In genomic region chr9:87708151-87708550, GRCm38 (mm10) we compare ENCODE assay signal across 10 mouse cellular contexts. TPM values are rescaled to one million over a fixed set of nuclear protein-coding genes. Genes with fewer than 3 reads are reported as not detected.
DNase-seq lines count a peak whose midpoint lies in the region; ATAC-seq lines count a peak whose summit lies in the region.
"Had no signal": no experiment of that assay in that cellular context is flagged by ENCODE, and none has a peak within 500 bp of the region (broad histone marks: within the 10 kb centered on the region; RNA-seq: fewer than 3 reads in every experiment).

No protein-coding gene starts in this region.

- no peak for ATAC-seq in midbrain, embryonic 11.5 days (ENCODE audit: low FRiP score)
- no peak for ATAC-seq in midbrain, embryonic 15.5 days (replicated peaks)
- peak; percentile 80 for ATAC-seq in common myeloid progenitor, adult 5-6 weeks (replicated peaks; ENCODE audit: low read depth, poor library complexity, severe bottlenecking)
- no peak for ATAC-seq in activated CD4-positive, CD25-positive, alpha-beta regulatory T cell, adult 4 months

- no peak overlapping the region for H3K9ac ChIP-seq in midbrain, embryonic 11.5 days (ENCODE audit: low read length)
- H3K9ac ChIP-seq in midbrain, embryonic 15.5 days: no peak overlapping the region
- H3K9ac ChIP-seq: embryonic facial prominence, embryonic 13.5 days; limb, embryonic 12.5 days had no signal

- no peaks in the 10 kb centered on the region for H3K9me3 ChIP-seq in midbrain, embryonic 11.5 days (ENCODE audit: control insufficient read depth, low read length)
- no peaks in the 10 kb centered on the region for H3K9me3 ChIP-seq in midbrain, embryonic 15.5 days
- H3K9me3 ChIP-seq: embryonic facial prominence, embryonic 13.5 days; limb, embryonic 12.5 days had no signal

- no peak overlapping the region for H3K4me3 ChIP-seq in midbrain, embryonic 11.5 days (ENCODE audit: low read depth, low read length)
- H3K4me3 ChIP-seq in midbrain, embryonic 15.5 days: no peak overlapping the region
- H3K4me3 ChIP-seq: embryonic facial prominence, embryonic 13.5 days; limb, embryonic 12.5 days had no signal

- intact Hi-C loops in heart, postnatal 36 days (cut with DNase I): loop anchor here (1.0 to 2.0 kb wide), 2 partner anchors 365 to 514 kb away; no protein-coding TSS in a partner anchor
- intact Hi-C loops in left cerebral cortex, postnatal 4 days (cut with DNase I): no loop called here

- H3K27ac ChIP-seq in midbrain, embryonic 11.5 days (ENCODE audit: low read depth, low read length): no peak overlapping the region
- H3K27ac ChIP-seq in midbrain, embryonic 15.5 days: no peak overlapping the region
- H3K27ac ChIP-seq: embryonic facial prominence, embryonic 13.5 days; limb, embryonic 12.5 days had no signal

- peak; percentile 91 for DNase-seq in midbrain, embryonic 11.5 days (ENCODE audit: low spot score, missing footprints)
- peak; percentile 54 to 67 for DNase-seq in adrenal gland, adult 18-20 months (ENCODE audit: low spot score in 2 of 2)
- DNase-seq in heart, postnatal 36 days: peak; percentile 71 to 81
- peak; percentile 52 for DNase-seq in left cerebral cortex, postnatal 4 days
- peak; percentile 55 for DNase-seq in retina, postnatal 1 day

- H3K36me3 ChIP-seq in midbrain, embryonic 11.5 days (ENCODE audit: control insufficient read depth, insufficient read depth, low read length): no peaks in the 10 kb centered on the region
- H3K36me3 ChIP-seq in midbrain, embryonic 15.5 days (replicated peaks): no peaks in the 10 kb centered on the region
- H3K36me3 ChIP-seq: embryonic facial prominence, embryonic 13.5 days had no signal

- no peaks in the 10 kb centered on the region for H3K27me3 ChIP-seq in midbrain, embryonic 11.5 days (ENCODE audit: control insufficient read depth, insufficient read depth, low read length)
- H3K27me3 ChIP-seq in midbrain, embryonic 15.5 days (replicated peaks): no peaks in the 10 kb centered on the region
- H3K27me3 ChIP-seq: embryonic facial prominence, embryonic 13.5 days had no signal

- H3K4me1 ChIP-seq in midbrain, embryonic 11.5 days (ENCODE audit: control insufficient read depth, insufficient read depth, low read length): no peaks in the 10 kb centered on the region
- no peaks in the 10 kb centered on the region for H3K4me1 ChIP-seq in midbrain, embryonic 15.5 days
- H3K4me1 ChIP-seq: embryonic facial prominence, embryonic 13.5 days had no signal

- H3K4me2 ChIP-seq in midbrain, embryonic 11.5 days: no peak overlapping the region
- H3K4me2 ChIP-seq in midbrain, embryonic 15.5 days: no peak overlapping the region
- H3K4me2 ChIP-seq: embryonic facial prominence, embryonic 13.5 days; limb, embryonic 12.5 days had no signal

RNA-seq across cellular contexts. Expression of gene Tbx18, which starts 22.9 kb away (rescaled TPM):
- polyA plus RNA-seq in midbrain, embryonic 11.5 days (2014; fragmentation: Nextera tagmentation; extraction: Ambion mirVana): 5.5 and 5.6 TPM in 2 replicates
- 2.3 and 3.4 TPM in 2 replicates for polyA plus RNA-seq in midbrain, embryonic 15.5 days (2015; fragmentation: Nextera tagmentation; extraction: Ambion mirVana)
- 1 to 10 TPM in 1 of 2 experiments, under 1 TPM in 1; 0.70 to 1.4 TPM for total RNA-seq in adrenal gland, adult 18-20 months (2021)
- not detected in 2 replicates for total RNA-seq in common myeloid progenitor, adult 5-6 weeks (2017)
- 1 to 10 TPM; 3.4 to 5.3 TPM for total RNA-seq in heart, postnatal 36 days (2021)
- total RNA-seq in left cerebral cortex, postnatal 4 days (2021): 1 to 10 TPM; 6.7 to 7.2 TPM
- not detected for polyA plus RNA-seq in activated CD4-positive, CD25-positive, alpha-beta regulatory T cell, adult 4 months (2017; shearing (Covaris generic))
